Mouse (Mus musculus): ENCODE results near the gene Olfr1259.
"Not testable (repeated sequence)": the region's sequence is repeated elsewhere in the genome, so short reads cannot be mapped to it uniquely, and the experiment has no call there.

The Olfr1259 gene

GRCm38 (mm10) chr2:89948564-89948963, at the start of gene Olfr1259:
Gene Olfr1259 (minus strand): TSS chr2:89948664.
- no peak for DNase-seq

- no peak for DNase-seq
These were observed 42.5 kb upstream of the Olfr1259 start, which contains the start of gene Olfr1261 for GRCm38 (mm10) chr2:89990921-89991320. Gene Olfr1261 (plus strand): TSS chr2:89991221.

- DNase-seq: no peak
These were observed 29.2 kb upstream of the Olfr1259 start for GRCm38 (mm10) chr2:89977709-89978108.

GRCm38 (mm10) chr2:89974184-89974583, 25.7 kb upstream of the Olfr1259 start, which contains the start of gene Olfr1260:
Gene Olfr1260 (plus strand): TSS chr2:89974340.
- no peak for DNase-seq

GRCm38 (mm10) chr2:89927009-89927408, 21.5 kb downstream of the Olfr1259 start, which contains the start of gene Olfr1258:
Gene Olfr1258 (plus strand): TSS chr2:89927309.
- DNase-seq: no peak

GRCm38 (mm10) chr2:89912616-89913015, 35.8 kb downstream of the Olfr1259 start:
- not testable (repeated sequence) for DNase-seq

Data from kidney, postnatal 25 days (tissue).